Mouse (Mus musculus): ENCODE data around the gene 1700019N19Rik. TPM values are rescaled to one million over a fixed set of nuclear protein-coding genes. Genes with fewer than 3 reads are reported as not detected.

Gene 1700019N19Rik
- polyA plus RNA-seq, 1 experiment = 0.08 TPM

DNA sequence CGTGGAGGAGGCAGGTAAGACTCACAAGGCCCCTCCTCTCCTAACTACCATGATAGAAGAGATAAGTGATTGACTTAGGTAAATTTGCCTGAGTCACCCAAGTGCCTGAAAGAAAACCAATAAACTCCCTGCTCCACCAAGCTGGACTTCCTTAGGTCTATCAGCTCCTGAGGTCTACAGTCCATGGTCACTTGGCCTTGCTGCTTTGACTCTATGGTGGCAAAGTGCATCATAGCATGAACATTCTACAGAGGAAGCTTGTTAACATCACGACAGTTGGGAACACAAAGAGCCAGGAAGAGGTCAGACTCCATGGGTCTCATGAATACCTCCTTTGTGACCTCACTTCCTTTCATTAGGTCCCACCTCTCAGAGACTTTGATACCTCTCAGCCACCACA is 42.8 kb downstream of the 1700019N19Rik start:
- TF ChIP-seq CTCF (IDR thresholded peaks at IDR 0.05; ENCODE audit: borderline replicate concordance, extremely low read depth, insufficient read depth, insufficient read length) (no peak), POLR2A (IDR thresholded peaks at IDR 0.05; ENCODE audit: borderline replicate concordance, extremely low read depth, insufficient read depth, insufficient read length, poor library complexity, severe bottlenecking) (no peak)
- DNase-seq (ENCODE audit: low read depth) = no peak

DNA sequence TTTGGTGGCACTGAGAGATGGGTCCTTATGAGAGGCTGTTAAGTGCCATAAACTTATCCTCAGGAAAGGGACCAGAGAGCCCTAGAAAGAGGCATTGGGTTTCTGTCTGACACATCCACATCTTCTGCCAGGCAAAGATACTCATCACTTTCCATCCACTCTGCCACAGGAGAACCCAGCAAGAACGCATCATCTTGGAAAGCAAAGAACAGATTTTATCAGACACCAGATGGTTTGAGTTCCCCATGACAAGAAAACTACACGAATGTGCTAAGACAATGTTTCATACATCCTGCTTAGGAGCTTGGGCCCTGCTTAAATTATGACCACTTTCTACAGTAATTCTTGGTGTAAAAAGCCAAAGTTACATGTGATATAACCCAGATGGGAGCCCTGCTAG is 43.4 kb downstream of the 1700019N19Rik start:
- DNase-seq (ENCODE audit: low read depth) = peak; percentile 17
- TF ChIP-seq CTCF (IDR thresholded peaks at IDR 0.05; ENCODE audit: borderline replicate concordance, extremely low read depth, insufficient read depth, insufficient read length) = no peak
- no peak for TF ChIP-seq POLR2A (IDR thresholded peaks at IDR 0.05; ENCODE audit: borderline replicate concordance, extremely low read depth, insufficient read depth, insufficient read length, poor library complexity, severe bottlenecking)

DNA sequence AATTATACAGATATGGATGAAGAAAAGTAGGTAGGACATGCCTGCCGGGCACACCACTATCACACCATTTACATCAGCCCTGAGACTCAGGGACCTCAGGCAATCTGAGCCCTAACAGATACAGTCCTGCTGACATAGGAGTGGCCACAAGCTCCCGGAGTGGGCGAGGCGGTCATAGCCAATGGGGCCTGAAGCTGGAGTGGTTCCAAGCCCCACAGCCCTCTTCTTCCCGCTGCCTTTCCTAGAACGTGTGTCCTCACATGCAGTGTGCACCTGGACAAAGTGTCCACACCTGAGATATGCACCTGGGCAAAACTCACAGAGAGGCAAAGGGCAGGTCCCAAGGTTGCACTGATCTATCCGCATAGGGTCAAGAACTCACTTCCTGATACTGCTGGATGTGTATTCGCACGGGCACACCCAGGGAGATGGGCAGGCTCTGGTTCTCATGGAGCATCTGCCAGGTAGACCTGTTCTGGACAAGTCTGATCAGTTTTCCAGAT is 46.7 kb downstream of the 1700019N19Rik start:
- no peak for DNase-seq (ENCODE audit: low read depth)
- TF ChIP-seq POLR2A (IDR thresholded peaks at IDR 0.05; ENCODE audit: borderline replicate concordance, extremely low read depth, insufficient read depth, insufficient read length, poor library complexity, severe bottlenecking) (no peak), CTCF (IDR thresholded peaks at IDR 0.05; ENCODE audit: borderline replicate concordance, extremely low read depth, insufficient read depth, insufficient read length) (no peak)

DNA sequence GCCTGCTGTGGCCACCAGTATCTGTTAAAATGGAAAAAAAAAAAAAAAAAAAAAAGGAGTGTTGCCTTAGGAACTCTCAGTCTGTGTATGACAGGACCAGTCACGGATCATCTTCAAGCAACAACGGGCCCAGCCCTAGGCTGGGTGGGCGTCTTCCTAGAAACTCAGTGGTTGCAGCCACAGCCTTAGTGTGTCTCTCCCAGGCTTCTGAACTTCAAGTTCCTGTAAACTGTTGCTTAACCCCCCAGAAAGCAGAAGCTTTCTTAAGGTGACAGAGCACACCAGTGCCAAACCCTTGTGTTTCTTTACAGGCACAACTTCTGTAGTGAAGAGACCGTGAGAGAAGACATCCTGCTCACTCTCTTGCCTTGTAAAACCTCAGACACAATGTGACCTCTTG is 50.5 kb downstream of the 1700019N19Rik start:
- TF ChIP-seq CTCF (IDR thresholded peaks at IDR 0.05; ENCODE audit: borderline replicate concordance, extremely low read depth, insufficient read depth, insufficient read length) = no peak
- TF ChIP-seq POLR2A (IDR thresholded peaks at IDR 0.05; ENCODE audit: borderline replicate concordance, extremely low read depth, insufficient read depth, insufficient read length, poor library complexity, severe bottlenecking) = no peak
- DNase-seq (ENCODE audit: low read depth) = no peak

DNA sequence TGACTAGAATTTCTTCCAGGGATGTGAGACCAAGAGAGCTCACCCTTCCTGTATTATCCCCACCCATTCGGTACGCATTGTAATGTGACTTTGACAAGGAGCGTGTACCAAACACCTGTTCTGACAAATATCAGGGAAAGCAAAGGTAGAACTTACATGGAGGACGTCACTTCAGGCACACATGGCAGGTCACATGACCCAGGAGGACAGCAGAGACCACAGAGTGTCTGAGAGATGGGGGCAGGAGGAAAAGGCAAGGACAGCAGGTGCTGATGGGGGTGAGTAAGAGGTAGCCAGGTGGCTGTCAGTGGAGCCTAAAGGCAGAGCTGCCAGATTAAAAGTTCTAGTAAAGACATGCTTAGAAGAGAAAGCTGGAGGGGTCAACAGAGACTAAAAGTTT is 51.5 kb downstream of the 1700019N19Rik start:
- DNase-seq (ENCODE audit: low read depth) = no peak

DNA sequence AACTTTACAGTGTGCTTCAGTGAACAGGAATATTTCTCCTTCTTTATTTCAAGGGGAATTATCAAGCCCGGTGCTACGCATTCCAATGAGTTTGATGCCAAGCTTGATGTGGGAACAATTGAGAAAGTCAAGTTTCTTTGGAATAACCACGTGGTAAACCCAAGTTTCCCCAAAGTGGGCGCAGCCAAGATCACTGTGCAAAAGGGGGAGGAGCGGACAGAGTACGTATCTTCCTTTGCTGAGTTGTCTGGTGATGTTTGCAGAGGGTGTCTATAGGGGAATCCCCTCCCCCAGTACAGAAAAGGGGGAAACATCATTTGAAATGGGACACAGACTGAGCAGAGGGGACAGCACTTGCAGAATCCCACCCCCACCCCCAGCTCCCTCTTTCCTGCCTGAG is 53.2 kb downstream of the 1700019N19Rik start:
- TF ChIP-seq CTCF (IDR thresholded peaks at IDR 0.05; ENCODE audit: borderline replicate concordance, extremely low read depth, insufficient read depth, insufficient read length) = no peak
- no peak for DNase-seq (ENCODE audit: low read depth)

More for the DNA sequence above, 51.5 kb downstream of the 1700019N19Rik start:
- TF ChIP-seq CTCF (IDR thresholded peaks at IDR 0.05; ENCODE audit: borderline replicate concordance, extremely low read depth, insufficient read depth, insufficient read length) (no peak), POLR2A (IDR thresholded peaks at IDR 0.05; ENCODE audit: borderline replicate concordance, extremely low read depth, insufficient read depth, insufficient read length, poor library complexity, severe bottlenecking) (no peak)

DNA sequence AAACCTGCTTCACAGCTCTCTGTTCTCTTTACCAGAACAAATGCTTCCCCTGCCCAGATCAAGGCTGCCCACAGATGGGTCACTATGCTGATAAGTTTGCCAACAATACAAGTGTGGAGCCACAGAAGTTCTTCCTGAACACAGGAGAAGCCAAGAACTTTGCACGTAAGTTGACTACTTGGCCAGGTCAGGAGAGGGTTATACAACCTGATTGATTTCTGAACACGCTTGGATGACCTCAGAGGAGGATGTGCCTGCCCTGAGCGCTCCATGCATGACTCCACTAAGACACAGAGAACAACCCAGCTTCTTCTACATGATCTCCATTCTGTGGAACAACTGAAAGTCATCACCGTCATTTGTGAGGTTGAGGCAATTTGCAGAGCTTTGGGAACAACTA is 56.1 kb downstream of the 1700019N19Rik start:
- TF ChIP-seq POLR2A (IDR thresholded peaks at IDR 0.05; ENCODE audit: borderline replicate concordance, extremely low read depth, insufficient read depth, insufficient read length, poor library complexity, severe bottlenecking) (no peak), CTCF (IDR thresholded peaks at IDR 0.05; ENCODE audit: borderline replicate concordance, extremely low read depth, insufficient read depth, insufficient read length) (no peak)
- no peak for DNase-seq (ENCODE audit: low read depth)

Other genes starting within 250 kb of the 1700019N19Rik start
- 0.10 and 0.16 TPM in 2 replicates for gene Pnlip, start 142.0 kb downstream of the 1700019N19Rik start, polyA plus RNA-seq (2012; rRNA removed)
- 0.14 and 0.62 TPM in 2 replicates for gene Pnliprp1, start 65.6 kb downstream of the 1700019N19Rik start, polyA plus RNA-seq (2012; rRNA removed)
- 0.07 TPM in 1 of 2 replicates, not detected in the other for gene Pnliprp2, start 34.7 kb downstream of the 1700019N19Rik start, polyA plus RNA-seq (2012; rRNA removed)
- gene Eno4, start 149.0 kb upstream of the 1700019N19Rik start, polyA plus RNA-seq (2012; rRNA removed) = 1.5 and 1.6 TPM in 2 replicates
- gene Hspa12a, start 149.2 kb upstream of the 1700019N19Rik start, polyA plus RNA-seq (2012; rRNA removed) = 46.8 and 64.6 TPM in 2 replicates

All from brain, embryonic 14.5 days (tissue).